20 mouse cellular contexts compared by ENCODE assay signal in genomic region chr5:16410011-16410410, GRCm38 (mm10).
DNase-seq lines count a peak whose midpoint lies in the region; ATAC-seq lines count a peak whose summit lies in the region.
"Had no signal": no experiment of that assay in that cellular context is flagged by ENCODE, and none has a peak within 500 bp of the region (broad histone marks: within the 10 kb centered on the region; RNA-seq: fewer than 3 reads in every experiment).

No protein-coding gene starts in this region.

- H3K4me3 ChIP-seq in lung, embryonic 16.5 days (ENCODE audit: low read length), result no peak overlapping the region
- H3K4me3 ChIP-seq: heart, embryonic 10.5 days; hindbrain, embryonic 15.5 days; liver, embryonic 12.5 days; neural tube, embryonic 13.5 days had no signal

- H3K4me1 ChIP-seq in lung, embryonic 16.5 days (replicated peaks; ENCODE audit: control insufficient read depth, insufficient read depth, low read length), result no peaks in the 10 kb centered on the region
- H3K4me1 ChIP-seq: heart, embryonic 10.5 days; hindbrain, embryonic 15.5 days; liver, embryonic 12.5 days; neural tube, embryonic 13.5 days had no signal

- H3K9me3 ChIP-seq in lung, embryonic 16.5 days (ENCODE audit: control insufficient read depth, low read length), result no peaks in the 10 kb centered on the region
- H3K9me3 ChIP-seq: heart, embryonic 10.5 days; hindbrain, embryonic 15.5 days; liver, embryonic 12.5 days; neural tube, embryonic 13.5 days had no signal

- H3K27ac ChIP-seq in lung, embryonic 16.5 days (ENCODE audit: low read length), result no peak overlapping the region
- H3K27ac ChIP-seq: heart, embryonic 10.5 days; hindbrain, embryonic 15.5 days; liver, embryonic 12.5 days; neural tube, embryonic 13.5 days had no signal

- H3K9ac ChIP-seq in lung, embryonic 16.5 days (ENCODE audit: low read length), result no peak overlapping the region
- H3K9ac ChIP-seq: hindbrain, embryonic 15.5 days; liver, embryonic 12.5 days; neural tube, embryonic 13.5 days had no signal

- no peaks in the 10 kb centered on the region for H3K36me3 ChIP-seq in lung, embryonic 16.5 days (ENCODE audit: control insufficient read depth, insufficient read depth, low read length)
- H3K36me3 ChIP-seq: heart, embryonic 10.5 days; hindbrain, embryonic 15.5 days; liver, embryonic 12.5 days; neural tube, embryonic 13.5 days had no signal

- WGBS in lung, embryonic 16.5 days, result 41% methylated on average over 8 of the region's 8 CpGs

- peak; percentile 93 for ATAC-seq in granulocyte monocyte progenitor cell, adult 5-6 weeks (replicated peaks; ENCODE audit: poor library complexity, severe bottlenecking)
- ATAC-seq in lung, embryonic 16.5 days (ENCODE audit: low read depth), result peak; percentile 80
- peak; percentile 65 for ATAC-seq in megakaryocyte-erythroid progenitor cell, adult 5-6 weeks (replicated peaks; ENCODE audit: low FRiP score, low TSS enrichment, poor library complexity, severe bottlenecking)
- no peak for ATAC-seq in cerebellum, adult (ENCODE audit: insufficient number of reproducible peaks, low FRiP score, low TSS enrichment)
- ATAC-seq: intestine, embryonic 16.5 days; liver, embryonic 12.5 days had no signal

- no peaks in the 10 kb centered on the region for H3K27me3 ChIP-seq in lung, embryonic 16.5 days (ENCODE audit: control insufficient read depth, insufficient read depth, low read depth, low read length)
- H3K27me3 ChIP-seq: hindbrain, embryonic 15.5 days; liver, embryonic 12.5 days; neural tube, embryonic 13.5 days had no signal

- no peak overlapping the region for H3K4me2 ChIP-seq in lung, embryonic 16.5 days (ENCODE audit: low read depth, low read length)
- H3K4me2 ChIP-seq: hindbrain, embryonic 15.5 days; liver, embryonic 12.5 days; neural tube, embryonic 13.5 days had no signal

- DNase-seq in thymus, postnatal 0 days (ENCODE audit: low spot score), result peak; percentile 30
- no peak for DNase-seq in thymus, adult 18-20 months
- DNase-seq in heart, postnatal 4 days, result no peak
- no peak for DNase-seq in adrenal gland, adult (ENCODE audit: inconsistent age in 2 of 2, low spot score in 1 of 2)
- DNase-seq: cerebellum, adult 11-12 months; cerebellum, postnatal 25 days; gastrocnemius, postnatal 14 days; heart, postnatal 10 days; kidney, postnatal 14 days; spleen, adult 18-20 months; thymus, postnatal 25 days had no signal
